Mouse (Mus musculus): ENCODE measurements around the gene Rac1. TPM values are rescaled to one million over a fixed set of nuclear protein-coding genes. Genes with fewer than 3 reads are reported as not detected.
"Not testable (repeated sequence)": the region's sequence is repeated elsewhere in the genome, so short reads cannot be mapped to it uniquely, and the experiment has no call there.

Gene Rac1
- 141 and 229 TPM in 2 replicates for polyA plus RNA-seq (2012; rRNA removed)

GRCm38 (mm10) chr5:143527486-143528307 lies at the start of gene Rac1:
Gene Rac1 (minus strand): TSS chr5:143528036.
- peak; percentile 78 for TF ChIP-seq POLR2A (IDR thresholded peaks at IDR 0.05; ENCODE audit: low read depth, low read length)
- no peak for TF ChIP-seq CTCF (IDR thresholded peaks at IDR 0.05; ENCODE audit: extremely low read depth, insufficient read depth, insufficient read length, insufficient replicate concordance)
- H3K4me1 ChIP-seq (ENCODE audit: control insufficient read depth, insufficient read depth, insufficient read length) = peaks cover 10% of the 10 kb centered on the region; the same call in 1 of the 2 replicates
- no peaks in the 10 kb centered on the region for H3K36me3 ChIP-seq (ENCODE audit: control insufficient read depth, insufficient read depth, low read length)
- no peaks in the 10 kb centered on the region for H3K27me3 ChIP-seq (ENCODE audit: control insufficient read depth, insufficient read depth, low read length)
- H3K27ac ChIP-seq (ENCODE audit: insufficient read depth, low read length) = peak within 1 kb of the TSS; percentile 96
- under 1% methylated on average over 104 of the region's 105 CpGs for WGBS
- peak within 1 kb of the TSS; percentile 65 for H3K4me3 ChIP-seq (ENCODE audit: extremely low read depth, insufficient read depth, insufficient read length)
- DNase-seq (ENCODE audit: low read depth in 1 of 2, low spot score in 2 of 2) = peak; percentile 58 to 86

GRCm38 (mm10) chr5:143574261-143575178 lies 46.7 kb upstream of the Rac1 start:
- DNase-seq (ENCODE audit: low read depth in 1 of 2, low spot score in 2 of 2) = no peak
- 88% methylated on average over 19 of the region's 19 CpGs for WGBS

DNA sequence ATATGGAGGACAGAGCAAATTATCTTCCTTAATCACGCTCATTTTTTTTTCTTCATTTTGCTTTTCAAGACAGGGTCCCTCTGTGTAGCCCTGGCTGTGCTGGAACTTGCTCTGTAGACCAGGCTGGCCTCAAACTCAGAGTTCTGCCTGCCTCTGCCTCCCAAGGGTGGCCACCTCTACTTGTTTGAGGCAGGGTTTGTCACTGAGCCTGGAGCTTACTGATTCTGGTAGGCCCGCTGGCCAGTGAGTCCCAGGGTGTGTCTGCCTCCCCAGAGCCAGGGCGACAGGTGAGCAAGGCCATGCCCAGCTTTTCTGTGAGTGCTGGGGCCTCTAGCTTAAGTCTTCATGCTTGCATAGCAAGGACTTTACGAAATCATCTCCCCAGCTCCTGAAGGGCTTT lies 45.2 kb upstream of the Rac1 start:
- no peak for DNase-seq (ENCODE audit: low read depth in 1 of 2, low spot score in 2 of 2)
- Histone ChIP-seq H3K27me3 (ENCODE audit: control insufficient read depth, insufficient read depth, low read length) (no peaks in the 10 kb centered on the region), H3K4me1 (ENCODE audit: control insufficient read depth, insufficient read depth, insufficient read length) (no peaks in the 10 kb centered on the region), H3K4me3 (ENCODE audit: extremely low read depth, insufficient read depth, insufficient read length) (no peak overlapping the region), H3K36me3 (ENCODE audit: control insufficient read depth, insufficient read depth, low read length) (no peaks in the 10 kb centered on the region), H3K27ac (ENCODE audit: insufficient read depth, low read length) (no peak overlapping the region)
- no peak for TF ChIP-seq POLR2A (IDR thresholded peaks at IDR 0.05; ENCODE audit: low read depth, low read length)
- TF ChIP-seq CTCF (IDR thresholded peaks at IDR 0.05; ENCODE audit: extremely low read depth, insufficient read depth, insufficient read length, insufficient replicate concordance) = no peak
- WGBS = 94% methylated on average over 4 of the region's 4 CpGs

More at GRCm38 (mm10) chr5:143574261-143575178, 46.7 kb upstream of the Rac1 start:
- Histone ChIP-seq H3K36me3 (ENCODE audit: control insufficient read depth, insufficient read depth, low read length) (no peaks in the 10 kb centered on the region), H3K27ac (ENCODE audit: insufficient read depth, low read length) (no peak overlapping the region), H3K27me3 (ENCODE audit: control insufficient read depth, insufficient read depth, low read length) (no peaks in the 10 kb centered on the region), H3K4me3 (ENCODE audit: extremely low read depth, insufficient read depth, insufficient read length) (no peak overlapping the region), H3K4me1 (ENCODE audit: control insufficient read depth, insufficient read depth, insufficient read length) (no peaks in the 10 kb centered on the region)
- no peak for TF ChIP-seq CTCF (IDR thresholded peaks at IDR 0.05; ENCODE audit: extremely low read depth, insufficient read depth, insufficient read length, insufficient replicate concordance)
- no peak for TF ChIP-seq POLR2A (IDR thresholded peaks at IDR 0.05; ENCODE audit: low read depth, low read length)

GRCm38 (mm10) chr5:143572195-143572594 lies 44.4 kb upstream of the Rac1 start:
- Histone ChIP-seq H3K27ac (ENCODE audit: insufficient read depth, low read length) (no peak overlapping the region), H3K4me3 (ENCODE audit: extremely low read depth, insufficient read depth, insufficient read length) (no peak overlapping the region)
- 82% methylated on average over 5 of the region's 5 CpGs for WGBS

GRCm38 (mm10) chr5:143567860-143568259 lies 40.0 kb upstream of the Rac1 start:
- H3K27me3 ChIP-seq (ENCODE audit: control insufficient read depth, insufficient read depth, low read length) = no peaks in the 10 kb centered on the region
- no peaks in the 10 kb centered on the region for H3K4me1 ChIP-seq (ENCODE audit: control insufficient read depth, insufficient read depth, insufficient read length)
- H3K4me3 ChIP-seq (ENCODE audit: extremely low read depth, insufficient read depth, insufficient read length) = no peak overlapping the region
- WGBS = 17% methylated on average over 6 of the region's 6 CpGs
- peak; percentile 57 to 70 for DNase-seq (ENCODE audit: low read depth in 1 of 2, low spot score in 2 of 2)
- TF ChIP-seq CTCF (IDR thresholded peaks at IDR 0.05; ENCODE audit: extremely low read depth, insufficient read depth, insufficient read length, insufficient replicate concordance) (peak; percentile 94; the same call in 1 of the 2 replicates), POLR2A (IDR thresholded peaks at IDR 0.05; ENCODE audit: low read depth, low read length) (no peak)
- H3K27ac ChIP-seq (ENCODE audit: insufficient read depth, low read length) = 0 out of 2 replicates have a peak overlapping the region, but pooled peaks have one; percentile 17
- H3K36me3 ChIP-seq (ENCODE audit: control insufficient read depth, insufficient read depth, low read length) = no peaks in the 10 kb centered on the region

More at GRCm38 (mm10) chr5:143572195-143572594, 44.4 kb upstream of the Rac1 start:
- H3K36me3 ChIP-seq (ENCODE audit: control insufficient read depth, insufficient read depth, low read length) = no peaks in the 10 kb centered on the region
- DNase-seq (ENCODE audit: low read depth in 1 of 2, low spot score in 2 of 2) = no peak
- TF ChIP-seq CTCF (IDR thresholded peaks at IDR 0.05; ENCODE audit: extremely low read depth, insufficient read depth, insufficient read length, insufficient replicate concordance) = no peak
- TF ChIP-seq POLR2A (IDR thresholded peaks at IDR 0.05; ENCODE audit: low read depth, low read length) = no peak
- no peaks in the 10 kb centered on the region for H3K27me3 ChIP-seq (ENCODE audit: control insufficient read depth, insufficient read depth, low read length)
- H3K4me1 ChIP-seq (ENCODE audit: control insufficient read depth, insufficient read depth, insufficient read length) = no peaks in the 10 kb centered on the region

DNA sequence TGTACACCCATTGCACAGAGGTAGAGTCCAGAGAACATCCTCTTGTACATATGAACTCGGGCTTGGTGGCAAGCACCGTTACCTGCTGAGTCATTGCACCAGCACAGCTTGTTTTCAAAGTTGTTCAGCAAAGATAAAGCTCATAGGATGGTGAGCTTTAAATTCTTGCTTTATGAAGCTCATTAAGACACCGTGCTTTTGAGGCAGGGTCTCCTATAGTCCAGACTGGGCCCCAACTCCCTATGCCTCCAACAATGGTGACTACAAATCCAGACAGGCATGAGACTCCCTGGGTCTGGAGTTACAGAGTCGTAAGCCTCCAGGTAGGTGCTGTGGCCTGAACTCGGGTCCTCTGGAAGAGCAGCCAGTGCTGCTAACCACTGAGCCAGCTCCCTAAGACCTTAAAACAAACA lies 39.4 kb upstream of the Rac1 start:
- Histone ChIP-seq H3K36me3 (ENCODE audit: control insufficient read depth, insufficient read depth, low read length) (no peaks in the 10 kb centered on the region), H3K4me1 (ENCODE audit: control insufficient read depth, insufficient read depth, insufficient read length) (no peaks in the 10 kb centered on the region), H3K4me3 (ENCODE audit: extremely low read depth, insufficient read depth, insufficient read length) (no peak overlapping the region), H3K27me3 (ENCODE audit: control insufficient read depth, insufficient read depth, low read length) (no peaks in the 10 kb centered on the region), H3K27ac (ENCODE audit: insufficient read depth, low read length) (peak overlapping the region; percentile 17; the same call in 1 of the 2 replicates)
- no peak for TF ChIP-seq CTCF (IDR thresholded peaks at IDR 0.05; ENCODE audit: extremely low read depth, insufficient read depth, insufficient read length, insufficient replicate concordance)
- TF ChIP-seq POLR2A (IDR thresholded peaks at IDR 0.05; ENCODE audit: low read depth, low read length) = no peak
- WGBS = 51% methylated on average over 5 of the region's 5 CpGs
- no peak for DNase-seq (ENCODE audit: low read depth in 1 of 2, low spot score in 2 of 2)

DNA sequence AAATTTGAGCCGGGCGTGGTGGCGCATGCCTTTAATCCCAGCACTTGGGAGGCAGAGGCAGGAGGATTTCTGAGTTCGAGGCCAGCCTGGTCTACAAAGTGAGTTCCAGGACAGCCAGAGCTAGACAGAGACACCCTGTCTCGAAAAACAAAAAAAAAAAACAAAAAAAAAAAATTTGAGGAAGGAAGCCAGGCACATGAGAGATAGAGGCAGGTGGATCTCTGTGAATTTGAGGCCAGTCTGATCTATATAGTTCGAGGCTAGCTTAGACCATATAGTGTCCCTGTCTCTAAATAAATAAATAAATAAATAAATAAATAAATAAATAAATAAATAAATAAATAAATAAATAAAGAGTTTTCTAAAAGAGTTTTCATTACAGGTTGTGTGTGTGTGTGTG lies 39.0 kb upstream of the Rac1 start:
- not testable (repeated sequence) for H3K27me3 ChIP-seq (ENCODE audit: control insufficient read depth, insufficient read depth, low read length); H3K36me3 ChIP-seq (ENCODE audit: control insufficient read depth, insufficient read depth, low read length); H3K4me1 ChIP-seq (ENCODE audit: control insufficient read depth, insufficient read depth, insufficient read length); DNase-seq (ENCODE audit: low read depth in 1 of 2, low spot score in 2 of 2); H3K4me3 ChIP-seq (ENCODE audit: extremely low read depth, insufficient read depth, insufficient read length); H3K27ac ChIP-seq (ENCODE audit: insufficient read depth, low read length)
- WGBS = 69% methylated on average over 6 of the region's 6 CpGs

All from spleen, adult 2 months (tissue).